Mouse (Mus musculus): ENCODE results near the gene Pbx2.
"Not testable (repeated sequence)": the region's sequence is repeated elsewhere in the genome, so short reads cannot be mapped to it uniquely, and the experiment has no call there.

Gene Pbx2

GRCm38 (mm10) chr17:34591029-34591993 is at the start of gene Pbx2:
Gene Pbx2, plus strand, starts transcription at chr17:34591266.
- peak in 1 of 2 experiments; percentile 21 for DNase-seq (ENCODE audit: low spot score in 2 of 2)

GRCm38 (mm10) chr17:34543567-34543966 is 47.5 kb upstream of the Pbx2 start:
- not testable (repeated sequence) for DNase-seq (ENCODE audit: low spot score in 2 of 2)

- DNase-seq (ENCODE audit: low spot score in 2 of 2), result no peak
These were observed 44.3 kb upstream of the Pbx2 start for GRCm38 (mm10) chr17:34546797-34547196.

- DNase-seq (ENCODE audit: low spot score in 2 of 2), result no peak
These were observed 43.5 kb upstream of the Pbx2 start for GRCm38 (mm10) chr17:34547601-34548000.

- DNase-seq (ENCODE audit: low spot score in 2 of 2), result no peak
These were observed 41.9 kb upstream of the Pbx2 start for GRCm38 (mm10) chr17:34549156-34549555.

GRCm38 (mm10) chr17:34549843-34550242 is 41.2 kb upstream of the Pbx2 start:
- DNase-seq (ENCODE audit: low spot score in 2 of 2), result no peak

GRCm38 (mm10) chr17:34555483-34555882 is 35.6 kb upstream of the Pbx2 start:
- peak; percentile 68 to 77 for DNase-seq (ENCODE audit: low spot score in 2 of 2)

- no peak for DNase-seq (ENCODE audit: low spot score in 2 of 2)
These were observed 34.7 kb upstream of the Pbx2 start for GRCm38 (mm10) chr17:34556406-34556805.

GRCm38 (mm10) chr17:34557411-34557810 is 33.7 kb upstream of the Pbx2 start:
- DNase-seq (ENCODE audit: low spot score in 2 of 2), result no peak

GRCm38 (mm10) chr17:34559116-34559515 is 31.9 kb upstream of the Pbx2 start:
- no peak for DNase-seq (ENCODE audit: low spot score in 2 of 2)

GRCm38 (mm10) chr17:34559895-34560294 is 31.2 kb upstream of the Pbx2 start:
- no peak for DNase-seq (ENCODE audit: low spot score in 2 of 2)

GRCm38 (mm10) chr17:34560438-34560837 is 30.6 kb upstream of the Pbx2 start:
- no peak for DNase-seq (ENCODE audit: low spot score in 2 of 2)

- DNase-seq (ENCODE audit: low spot score in 2 of 2), result no peak
These were observed 29.9 kb upstream of the Pbx2 start for GRCm38 (mm10) chr17:34561200-34561599.

- no peak for DNase-seq (ENCODE audit: low spot score in 2 of 2)
These were observed 28.5 kb upstream of the Pbx2 start for GRCm38 (mm10) chr17:34562595-34562994.

- no peak for DNase-seq (ENCODE audit: low spot score in 2 of 2)
These were observed 27.7 kb upstream of the Pbx2 start for GRCm38 (mm10) chr17:34563354-34563753.

- no peak for DNase-seq (ENCODE audit: low spot score in 2 of 2)
These were observed 27.1 kb upstream of the Pbx2 start, which contains the start of gene Notch4 for GRCm38 (mm10) chr17:34564003-34564421. Gene Notch4, plus strand, starts transcription at chr17:34564268.

- DNase-seq (ENCODE audit: low spot score in 2 of 2), result no peak
These were observed 26.3 kb upstream of the Pbx2 start for GRCm38 (mm10) chr17:34564796-34565195.

GRCm38 (mm10) chr17:34567311-34567710 is 23.8 kb upstream of the Pbx2 start:
- no peak for DNase-seq (ENCODE audit: low spot score in 2 of 2)

- DNase-seq (ENCODE audit: low spot score in 2 of 2), result no peak
These were observed 22.6 kb upstream of the Pbx2 start for GRCm38 (mm10) chr17:34568421-34568820.

GRCm38 (mm10) chr17:34569919-34570318 is 21.1 kb upstream of the Pbx2 start:
- DNase-seq (ENCODE audit: low spot score in 2 of 2), result no peak

- no peak for DNase-seq (ENCODE audit: low spot score in 2 of 2)
These were observed 19.2 kb upstream of the Pbx2 start for GRCm38 (mm10) chr17:34571875-34572274.

- no peak for DNase-seq (ENCODE audit: low spot score in 2 of 2)
These were observed 18.7 kb upstream of the Pbx2 start for GRCm38 (mm10) chr17:34572361-34572760.

- DNase-seq (ENCODE audit: low spot score in 2 of 2), result no peak
These were observed 14.5 kb upstream of the Pbx2 start for GRCm38 (mm10) chr17:34576577-34576976.
